Mouse (Mus musculus) forebrain, embryonic 10.5 days (tissue): ENCODE measurements around the gene Cactin. TPM values are rescaled to one million over a fixed set of nuclear protein-coding genes. Genes with fewer than 3 reads are reported as not detected.

Source experiments
- DNase-seq: peaks from one replicate; pipeline ENCODE4 v3.0.0-alpha.2; 2017; ENCODE audit warnings: low spot score; ENCODE audit errors: extremely low spot score
- H3K27ac ChIP-seq: fragments of 300-500 bp; sonication (generic); 2 replicates; pipeline ENCODE4 v1.5.1; 2016; ENCODE audit warnings: mild to moderate bottlenecking
- H3K27me3 ChIP-seq: fragments of 300-500 bp; sonication (generic); 2 replicates; pipeline ENCODE4 v1.6.1; 2016; ENCODE audit warnings: mild to moderate bottlenecking; ENCODE audit not compliant: poor library complexity, severe bottlenecking
- H3K36me3 ChIP-seq: fragments of 300-500 bp; sonication (generic); replicated peaks from 2 replicates; pipeline ENCODE4 v1.6.1; 2016; ENCODE audit warnings: mild to moderate bottlenecking, moderate library complexity
- H3K4me1 ChIP-seq: fragments of 300-500 bp; sonication (generic); 2 replicates; pipeline ENCODE4 v1.6.1; 2016
- H3K4me3 ChIP-seq: fragments of 300-500 bp; sonication (generic); 2 replicates; pipeline ENCODE4 v1.5.1; 2016; ENCODE audit warnings: mild to moderate bottlenecking, moderate library complexity
- H3K9me3 ChIP-seq: fragments of 300-500 bp; sonication (generic); 2 replicates; pipeline ENCODE4 v1.6.1; 2016; ENCODE audit warnings: mild to moderate bottlenecking, moderate library complexity
- whole genome bisulfite sequencing: fragments of 180-500 bp; shearing (Covaris S2); methylation state at CpG from one replicate; pipeline ENCODE4 v1.1.7; 2016; 5-methylcytosine and 5-hydroxymethylcytosine counted together
- polyA plus RNA-seq: library from polyadenylated mRNA; unstranded; fragments of >200 nt; fragmentation: Nextera tagmentation; extraction: Ambion mirVana; gene quantifications from 2 replicates; pipeline ENCODE4 v1.2.1, GENCODE M21; 2016

The Cactin gene
- polyA plus RNA-seq, 1 experiment from 2014 or later, result 56.0 TPM

DNA sequence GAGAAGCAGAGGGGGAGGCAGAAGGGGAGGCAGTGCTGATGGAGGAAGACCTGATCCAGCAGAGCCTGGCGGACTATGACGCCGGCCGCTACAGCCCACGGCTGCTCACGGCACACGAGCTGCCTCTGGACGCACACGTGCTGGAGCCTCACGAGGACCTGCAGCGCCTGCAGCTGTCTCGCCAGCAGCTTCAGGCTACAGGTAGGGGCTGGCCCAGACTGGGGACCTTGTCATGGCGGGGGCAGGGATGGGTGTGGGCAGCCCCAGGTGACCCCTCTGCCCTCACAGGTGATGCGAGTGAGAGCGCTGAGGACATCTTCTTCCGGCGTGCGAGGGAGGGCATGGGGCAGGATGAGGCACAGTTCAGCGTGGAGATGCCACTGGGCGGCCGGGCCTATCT, 4.3 kb downstream of the Cactin start:
- H3K36me3 ChIP-seq, result peaks cover 67% of the 10 kb centered on the region
- H3K4me3 ChIP-seq, result no peak overlapping the region
- 98% methylated on average over 21 of the region's 21 CpGs for WGBS
- peaks cover 42% of the 10 kb centered on the region for H3K4me1 ChIP-seq
- no peaks in the 10 kb centered on the region for H3K9me3 ChIP-seq
- H3K27me3 ChIP-seq, result peaks cover 5% of the 10 kb centered on the region
- no peak overlapping the region for H3K27ac ChIP-seq
- DNase-seq, result no peak

DNA sequence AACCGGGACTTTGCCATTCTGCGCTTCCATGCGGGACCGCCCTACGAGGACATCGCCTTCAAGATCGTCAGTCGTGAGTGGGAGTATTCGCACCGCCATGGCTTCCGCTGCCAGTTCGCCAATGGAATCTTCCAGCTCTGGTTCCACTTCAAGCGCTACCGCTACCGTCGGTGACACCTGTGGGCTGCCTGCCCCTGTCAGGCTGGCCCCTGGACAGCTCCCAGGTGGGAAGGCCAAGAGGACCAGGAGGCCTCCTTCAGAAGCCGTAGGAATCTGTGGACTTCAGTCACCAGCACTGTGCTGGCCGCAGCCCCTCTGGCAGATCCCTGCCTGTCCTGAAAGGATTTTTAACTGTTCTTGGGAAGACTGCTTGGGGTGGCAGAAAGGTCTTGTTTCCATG, 4.9 kb downstream of the Cactin start:
- Histone ChIP-seq H3K36me3 (peaks cover 67% of the 10 kb centered on the region), H3K27ac (0 out of 2 replicates have a peak overlapping the region, but pooled peaks have one; percentile 5), H3K4me1 (peaks cover 42% of the 10 kb centered on the region), H3K4me3 (no peak overlapping the region), H3K27me3 (peaks cover 12% of the 10 kb centered on the region), H3K9me3 (no peaks in the 10 kb centered on the region)
- WGBS, result 96% methylated on average over 18 of the region's 18 CpGs
- DNase-seq, result no peak

DNA sequence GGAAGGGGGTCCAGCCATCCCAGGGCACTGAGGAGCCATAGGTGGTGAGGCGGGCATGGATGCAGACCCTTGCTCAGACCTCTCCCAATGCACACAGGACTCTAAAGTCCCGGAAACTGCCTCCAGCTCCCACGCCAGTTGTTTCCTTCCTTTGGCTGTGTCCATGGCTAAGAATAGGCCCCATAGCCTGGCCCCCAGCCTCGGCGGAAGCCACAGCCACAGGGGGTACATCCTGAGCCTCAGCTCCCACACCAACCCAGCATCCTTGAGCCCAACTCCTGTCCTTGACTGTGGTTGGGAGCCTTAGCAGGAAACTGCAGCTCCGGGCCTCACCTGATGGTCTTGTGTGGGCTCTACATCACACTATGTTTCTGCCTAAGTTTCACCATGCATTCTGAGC, 6.0 kb downstream of the Cactin start:
- no peak overlapping the region for H3K4me3 ChIP-seq
- DNase-seq, result no peak
- H3K27me3 ChIP-seq, result peaks cover 19% of the 10 kb centered on the region
- H3K9me3 ChIP-seq, result no peaks in the 10 kb centered on the region
- peaks cover 67% of the 10 kb centered on the region for H3K36me3 ChIP-seq
- H3K27ac ChIP-seq, result no peak overlapping the region
- 82% methylated on average over 6 of the region's 6 CpGs for WGBS
- peaks cover 38% of the 10 kb centered on the region for H3K4me1 ChIP-seq

- peak overlapping the region; percentile 9; the same call in 1 of the 2 replicates for H3K4me3 ChIP-seq
- no peaks in the 10 kb centered on the region for H3K9me3 ChIP-seq
- WGBS, result 44% methylated on average over 2 of the region's 2 CpGs
Observed at GRCm38 (mm10) chr10:81327959-81328358, 7.1 kb downstream of the Cactin start.

DNA sequence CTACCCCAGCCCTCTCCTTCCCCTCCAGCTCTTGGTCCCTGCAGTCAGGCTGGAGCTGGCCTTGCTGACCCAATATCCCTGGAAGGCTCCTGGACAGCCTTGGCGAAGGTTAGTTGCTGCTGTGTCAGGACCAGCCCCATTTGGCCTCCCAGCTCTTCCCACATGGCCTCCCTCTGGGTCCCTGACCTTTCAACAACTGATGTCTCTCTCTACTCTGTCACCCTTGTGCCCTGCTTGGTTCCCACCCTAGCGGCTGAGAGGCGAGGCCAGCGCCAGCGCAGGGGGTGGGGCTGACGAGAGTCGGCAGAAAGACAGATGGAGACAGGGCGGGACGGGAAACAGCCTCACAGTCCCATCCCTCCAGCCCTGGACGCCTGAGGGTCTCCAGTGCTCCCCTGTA, 7.5 kb downstream of the Cactin start, which contains the start of gene Tbxa2r:
Gene Tbxa2r (plus strand): TSS at position 346 of the 400 bp plus-strand sequence.
- H3K36me3 ChIP-seq, result peaks cover 54% of the 10 kb centered on the region
- peak within 1 kb of the TSS; percentile 58 for H3K27ac ChIP-seq
- H3K27me3 ChIP-seq, result peaks cover 34% of the 10 kb centered on the region
- peaks cover 36% of the 10 kb centered on the region for H3K4me1 ChIP-seq
- 19% methylated on average over 10 of the region's 10 CpGs for WGBS
- H3K4me3 ChIP-seq, result peak within 1 kb of the TSS; percentile 9; the same call in 1 of the 2 replicates
- H3K9me3 ChIP-seq, result no peaks in the 10 kb centered on the region
- no peak for DNase-seq

More at GRCm38 (mm10) chr10:81327959-81328358, 7.1 kb downstream of the Cactin start:
- Histone ChIP-seq H3K36me3 (peaks cover 58% of the 10 kb centered on the region), H3K4me1 (peaks cover 36% of the 10 kb centered on the region), H3K27ac (peak overlapping the region; percentile 58), H3K27me3 (peaks cover 30% of the 10 kb centered on the region)
- no peak for DNase-seq

DNA sequence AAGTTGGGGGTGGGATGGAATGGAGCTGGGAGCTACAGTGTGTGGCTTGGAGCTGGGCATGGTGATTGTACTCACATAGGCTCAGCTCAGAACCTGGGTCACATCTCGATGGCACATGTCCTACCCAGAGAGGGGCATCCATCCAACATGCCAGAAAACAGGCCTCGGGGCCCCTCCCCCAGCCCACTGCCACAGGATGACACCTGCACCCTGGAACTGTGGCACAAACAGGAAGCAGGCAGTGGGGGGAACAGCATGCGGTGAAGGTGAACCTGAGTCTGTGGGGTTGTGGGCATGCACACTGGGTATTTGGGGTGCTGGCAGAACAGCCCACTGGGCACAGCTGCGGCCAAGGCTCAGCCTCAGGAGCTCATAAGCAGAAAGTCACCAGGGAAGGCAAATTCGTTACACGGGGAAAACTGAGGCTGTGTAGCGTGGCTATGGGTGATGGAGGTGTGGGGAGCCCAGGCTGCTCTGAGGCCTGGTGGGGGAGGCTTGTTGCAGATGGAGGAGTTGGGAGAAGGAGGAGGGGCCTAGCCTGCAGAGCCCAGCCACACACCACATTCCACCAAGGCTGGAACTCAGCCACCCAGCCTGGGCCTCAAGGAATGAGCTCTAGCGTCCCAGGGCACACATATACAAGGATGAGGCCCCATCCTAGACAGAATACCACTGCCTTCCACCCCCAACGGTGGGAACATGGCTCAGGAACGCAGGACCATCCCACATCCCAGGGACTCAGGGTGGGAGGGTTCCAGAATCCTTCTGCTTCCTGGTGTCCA, 8.5 kb downstream of the Cactin start:
- 73% methylated on average over 10 of the region's 10 CpGs for WGBS
- H3K4me1 ChIP-seq, result peaks cover 35% of the 10 kb centered on the region

GRCm38 (mm10) chr10:81330007-81330406, 9.1 kb downstream of the Cactin start:
- Histone ChIP-seq H3K4me1 (peaks cover 41% of the 10 kb centered on the region), H3K4me3 (no peak overlapping the region; the same call in 1 of the 2 replicates), H3K9me3 (no peaks in the 10 kb centered on the region), H3K27me3 (peaks cover 49% of the 10 kb centered on the region), H3K27ac (no peak overlapping the region), H3K36me3 (peaks cover 37% of the 10 kb centered on the region)
- 74% methylated on average over 4 of the region's 4 CpGs for WGBS
- DNase-seq, result no peak

More for the DNA sequence above, 8.5 kb downstream of the Cactin start:
- no peaks in the 10 kb centered on the region for H3K9me3 ChIP-seq
- no peak for DNase-seq
- peaks cover 44% of the 10 kb centered on the region for H3K36me3 ChIP-seq
- peak overlapping the region; percentile 2 for H3K4me3 ChIP-seq
- peaks cover 43% of the 10 kb centered on the region for H3K27me3 ChIP-seq
- H3K27ac ChIP-seq, result no peak overlapping the region

DNA sequence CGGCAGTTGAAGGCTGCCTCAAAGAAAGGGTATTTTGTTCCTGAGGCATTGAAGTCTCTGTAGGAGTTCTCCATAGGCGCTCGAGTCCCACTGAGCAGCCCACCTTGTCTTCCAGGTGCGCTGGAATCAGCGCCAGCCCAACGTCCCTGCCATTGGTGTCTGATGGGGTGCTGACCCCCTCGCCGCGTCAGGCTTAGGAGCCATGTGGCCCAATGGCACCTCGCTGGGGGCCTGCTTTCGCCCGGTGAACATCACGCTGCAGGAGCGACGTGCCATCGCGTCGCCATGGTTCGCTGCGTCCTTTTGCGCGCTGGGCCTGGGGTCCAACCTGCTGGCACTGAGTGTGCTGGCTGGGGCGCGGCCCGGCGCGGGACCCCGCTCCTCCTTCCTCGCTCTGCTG, 11.4 kb downstream of the Cactin start:
- Histone ChIP-seq H3K4me1 (peaks cover 58% of the 10 kb centered on the region), H3K27me3 (peaks cover 67% of the 10 kb centered on the region), H3K9me3 (no peaks in the 10 kb centered on the region), H3K4me3 (peak overlapping the region; percentile 36), H3K36me3 (peaks cover 15% of the 10 kb centered on the region), H3K27ac (peak overlapping the region; percentile 51; the same call in 1 of the 2 replicates)
- 14% methylated on average over 29 of the region's 29 CpGs for WGBS
- DNase-seq, result no peak

DNA sequence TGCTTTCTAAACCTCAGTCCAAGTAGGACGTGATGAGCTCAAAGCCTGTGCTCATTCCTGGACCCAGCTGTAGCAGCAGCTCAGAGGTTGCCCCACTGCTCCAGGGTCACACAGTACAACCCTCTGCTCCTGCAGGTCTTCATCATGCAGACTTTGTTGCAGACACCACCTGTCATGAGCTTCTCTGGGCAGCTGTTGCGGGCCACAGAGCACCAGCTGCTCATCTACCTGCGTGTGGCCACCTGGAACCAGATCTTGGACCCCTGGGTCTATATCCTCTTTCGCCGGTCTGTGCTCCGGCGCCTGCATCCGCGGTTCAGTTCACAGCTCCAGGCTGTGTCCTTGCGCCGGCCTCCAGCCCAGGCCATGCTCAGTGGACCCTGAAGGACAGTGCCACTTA, 13.4 kb downstream of the Cactin start:
- H3K4me1 ChIP-seq, result peaks cover 48% of the 10 kb centered on the region
- WGBS, result 66% methylated on average over 11 of the region's 11 CpGs

GRCm38 (mm10) chr10:81335393-81336340, 14.8 kb downstream of the Cactin start:
- no peak for DNase-seq
- Histone ChIP-seq H3K4me1 (peaks cover 43% of the 10 kb centered on the region), H3K27me3 (peaks cover 81% of the 10 kb centered on the region), H3K36me3 (no peaks in the 10 kb centered on the region), H3K4me3 (peak overlapping the region; percentile 23), H3K27ac (peak overlapping the region; percentile 80), H3K9me3 (no peaks in the 10 kb centered on the region)
- 40% methylated on average over 19 of the region's 19 CpGs for WGBS

More for the DNA sequence above, 13.4 kb downstream of the Cactin start:
- no peak for DNase-seq
- H3K4me3 ChIP-seq, result no peak overlapping the region
- no peaks in the 10 kb centered on the region for H3K36me3 ChIP-seq
- H3K27ac ChIP-seq, result peak overlapping the region; percentile 80
- H3K9me3 ChIP-seq, result no peaks in the 10 kb centered on the region
- peaks cover 83% of the 10 kb centered on the region for H3K27me3 ChIP-seq

- peak overlapping the region; percentile 80 for H3K27ac ChIP-seq
- peaks cover 49% of the 10 kb centered on the region for H3K4me1 ChIP-seq
- DNase-seq, result no peak
- H3K9me3 ChIP-seq, result no peaks in the 10 kb centered on the region
- peaks cover 85% of the 10 kb centered on the region for H3K27me3 ChIP-seq
- no peaks in the 10 kb centered on the region for H3K36me3 ChIP-seq
- WGBS, result 92% methylated on average over 4 of the region's 4 CpGs
- no peak overlapping the region for H3K4me3 ChIP-seq
Observed at GRCm38 (mm10) chr10:81336558-81336957, 15.7 kb downstream of the Cactin start.

GRCm38 (mm10) chr10:81340551-81341332, 19.8 kb downstream of the Cactin start:
- H3K27me3 ChIP-seq, result peaks cover 89% of the 10 kb centered on the region
- DNase-seq, result no peak
- H3K36me3 ChIP-seq, result peaks cover 8% of the 10 kb centered on the region
- 40% methylated on average over 17 of the region's 17 CpGs for WGBS
- H3K27ac ChIP-seq, result no peak overlapping the region
- H3K4me1 ChIP-seq, result peaks cover 33% of the 10 kb centered on the region
- H3K9me3 ChIP-seq, result no peaks in the 10 kb centered on the region
- H3K4me3 ChIP-seq, result no peak overlapping the region
